ENCODE assay signal across 15 mouse cellular contexts in the genomic region with DNA sequence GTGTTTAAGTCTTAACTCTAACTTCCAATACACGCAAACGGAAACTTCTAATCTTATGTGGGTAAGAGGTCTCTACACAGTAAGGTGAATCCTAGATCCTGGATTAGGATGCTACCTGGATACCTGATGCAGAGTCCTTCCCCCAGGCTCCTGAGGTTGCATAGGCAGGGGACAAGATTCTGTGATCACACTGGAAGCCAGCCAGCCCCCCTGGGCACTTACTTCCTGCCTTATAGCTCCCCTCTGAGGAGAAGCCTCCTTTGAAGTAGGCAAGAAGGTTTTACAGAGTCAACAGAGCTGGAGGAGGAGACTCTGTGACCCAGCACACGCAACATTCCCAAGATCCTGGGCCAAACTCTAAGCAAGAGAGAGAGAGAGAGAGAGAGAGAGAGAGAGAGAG.
A peak's percentile ranks its signal among the peaks of the same experiment; 100 is the strongest.
DNase-seq lines count a peak whose midpoint lies in the region; ATAC-seq and TF ChIP-seq lines count a peak whose summit lies in the region.
"Had no signal": no experiment of that assay in that cellular context is flagged by ENCODE, and none has a peak within 500 bp of the region (broad histone marks: within the 10 kb centered on the region; RNA-seq: fewer than 3 reads in every experiment).

No protein-coding gene starts in this region.

- H3K27ac ChIP-seq in heart, postnatal 0 days (ENCODE audit: low read depth): peak overlapping the region; percentile 63
- H3K27ac ChIP-seq: forebrain, embryonic 13.5 days had no signal

- whole genome bisulfite sequencing in heart, postnatal 0 days: 77% methylated on average over 3 of the region's 3 CpGs

- H3K4me2 ChIP-seq in heart, postnatal 0 days (ENCODE audit: low read depth, low read length): no peak overlapping the region
- H3K4me2 ChIP-seq: midbrain, embryonic 11.5 days had no signal

- H3K9ac ChIP-seq in heart, postnatal 0 days (replicated peaks; ENCODE audit: low read depth, low read length): no peak overlapping the region; the same call in 1 of the 2 replicates
- H3K9ac ChIP-seq: forebrain, embryonic 13.5 days; liver, postnatal 0 days had no signal

- peaks cover 10% of the 10 kb centered on the region; the same call in 1 of the 2 replicates for H3K4me1 ChIP-seq in heart, postnatal 0 days (ENCODE audit: control insufficient read depth, insufficient read depth)

- no peak for TF ChIP-seq EP300 in heart, postnatal 0 days (IDR thresholded peaks at IDR 0.05; ENCODE audit: low read depth)

- no peaks in the 10 kb centered on the region for H3K9me3 ChIP-seq in heart, postnatal 0 days (replicated peaks; ENCODE audit: control insufficient read depth, low read length)
- H3K9me3 ChIP-seq: forebrain, embryonic 13.5 days had no signal

- no peak for TF ChIP-seq CTCF in heart, postnatal 0 days (IDR thresholded peaks at IDR 0.05; ENCODE audit: low read depth)

- no peak for ATAC-seq in heart, postnatal 0 days (ENCODE audit: insufficient read depth, low read depth)

- DNase-seq in heart, postnatal 0 days (ENCODE audit: low spot score): no peak
- no peak for DNase-seq in heart, adult 9 months (ENCODE audit: low spot score in 2 of 2)
- peak; percentile 12 for DNase-seq in right cerebral cortex, postnatal 14 days
- DNase-seq in right cerebral cortex, postnatal 25 days: no peak
- DNase-seq in naive thymus-derived CD4-positive, alpha-beta T cell, adult 2 months (ENCODE audit: low read depth): peak; percentile 36
- no peak for DNase-seq in testis, postnatal 14 days (ENCODE audit: low spot score)
- DNase-seq in embryo, embryonic 9.5 days (ENCODE audit: extremely low spot score): no peak
- DNase-seq: cerebellum, adult 11-12 months; gastrocnemius, postnatal 10 days; kidney, adult 11 months; kidney, postnatal 4 days; left cerebral cortex, postnatal 4 days; liver, postnatal 0 days had no signal

- no peaks in the 10 kb centered on the region for H3K36me3 ChIP-seq in heart, postnatal 0 days (replicated peaks; ENCODE audit: control insufficient read depth, insufficient read depth, low read length)

- no peak overlapping the region for H3K4me3 ChIP-seq in heart, postnatal 0 days (ENCODE audit: low read depth, low read length)
- H3K4me3 ChIP-seq: forebrain, embryonic 13.5 days had no signal

- H3K27me3 ChIP-seq in heart, postnatal 0 days (ENCODE audit: control insufficient read depth, insufficient read depth, low read length): no peaks in the 10 kb centered on the region
- H3K27me3 ChIP-seq: forebrain, embryonic 13.5 days had no signal

Comparison
In these comparisons a context has a peak if more than half of its experiments do, and no peak if none do; other contexts are left out.
1. DNase-seq: peak in right cerebral cortex, postnatal 14 days (single experiment) and naive thymus-derived CD4-positive, alpha-beta T cell, adult 2 months (single experiment); none in heart, postnatal 0 days (single experiment), heart, adult 9 months (0 of 2), right cerebral cortex, postnatal 25 days (single experiment), testis, postnatal 14 days (single experiment) and embryo, embryonic 9.5 days (single experiment).